Mouse (Mus musculus) kidney, embryonic 15.5 days (tissue): ENCODE measurements around the gene Gpat3. TPM values are rescaled to one million over a fixed set of nuclear protein-coding genes. Genes with fewer than 3 reads are reported as not detected.

Experiments used
- ATAC-seq: fragments of 200-750 bp; cut with Nextera tagmentation; replicated peaks from 2 replicates; pipeline ENCODE4 v1.8.0; 2017; ENCODE audit warnings: moderate TSS enrichment; ENCODE audit not compliant: low FRiP score
- H3K27ac ChIP-seq: fragments of 300-500 bp; sonication (generic); 2 replicates; pipeline ENCODE4 v1.5.1; 2015; ENCODE audit warnings: mild to moderate bottlenecking, inconsistent platforms
- H3K27me3 ChIP-seq: fragments of 300-500 bp; sonication (generic); 2 replicates; pipeline ENCODE4 v1.6.1; 2015; ENCODE audit warnings: inconsistent platforms
- H3K36me3 ChIP-seq: fragments of 300-500 bp; sonication (generic); 2 replicates; pipeline ENCODE4 v1.6.1; 2015; ENCODE audit warnings: inconsistent platforms
- H3K4me1 ChIP-seq: fragments of 300-500 bp; sonication (generic); 2 replicates; pipeline ENCODE4 v1.6.1; 2015; ENCODE audit warnings: inconsistent platforms
- H3K4me2 ChIP-seq: fragments of 300-500 bp; sonication (generic); 2 replicates; pipeline ENCODE4 v1.6.1; 2015; ENCODE audit warnings: moderate library complexity, mild to moderate bottlenecking, inconsistent platforms
- H3K4me3 ChIP-seq: fragments of 300-500 bp; sonication (generic); replicated peaks from 2 replicates; pipeline ENCODE4 v1.5.1; 2015; ENCODE audit warnings: mild to moderate bottlenecking, inconsistent platforms
- H3K9ac ChIP-seq: fragments of 300-500 bp; sonication (generic); 2 replicates; pipeline ENCODE4 v1.6.1; 2015; ENCODE audit warnings: mild to moderate bottlenecking, inconsistent platforms
- H3K9me3 ChIP-seq: fragments of 300-500 bp; sonication (generic); replicated peaks from 2 replicates; pipeline ENCODE4 v1.6.1; 2016; ENCODE audit warnings: inconsistent platforms
- WGBS: fragments of 180-500 bp; shearing (Covaris S2); methylation state at CpG from one replicate; pipeline ENCODE4 v1.1.7; 2015; ENCODE audit warnings: mixed read lengths; 5-methylcytosine and 5-hydroxymethylcytosine counted together
- polyA plus RNA-seq: library from polyadenylated mRNA; unstranded; fragments of >200 nt; fragmentation: Nextera tagmentation; extraction: Ambion mirVana; gene quantifications from 2 replicates; pipeline ENCODE4 v1.2.1, GENCODE M21; 2015

Gene Gpat3
- polyA plus RNA-seq, 1 experiment from 2014 or later: 1.7 TPM

DNA sequence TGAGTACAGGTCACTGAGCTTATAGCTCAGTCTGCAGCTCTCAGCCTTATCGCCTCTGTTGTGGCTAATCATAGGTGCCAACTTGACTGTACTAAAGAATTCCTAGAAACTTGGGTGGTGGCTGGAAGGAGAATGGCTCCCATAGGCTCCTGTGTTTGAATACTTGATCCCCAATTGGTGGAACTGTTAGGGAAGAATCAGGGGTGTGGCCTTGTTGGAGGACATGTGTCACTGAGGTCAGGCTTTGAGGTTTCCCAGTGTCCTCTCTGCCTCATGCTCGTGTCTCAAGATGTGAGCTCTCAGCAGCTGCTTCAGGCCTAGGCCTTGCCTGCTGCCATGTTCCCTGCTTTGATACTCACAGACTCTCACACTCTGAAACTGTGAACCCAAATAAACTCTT, 11.7 kb upstream of the Gpat3 start:
- Histone ChIP-seq H3K4me3 (no peak overlapping the region), H3K27me3 (no peaks in the 10 kb centered on the region), H3K9me3 (no peaks in the 10 kb centered on the region), H3K4me1 (no peaks in the 10 kb centered on the region), H3K36me3 (no peaks in the 10 kb centered on the region), H3K27ac (no peak overlapping the region), H3K4me2 (no peak overlapping the region), H3K9ac (no peak overlapping the region)
- WGBS: 84% methylated on average over 2 of the region's 2 CpGs
- no peak for ATAC-seq

DNA sequence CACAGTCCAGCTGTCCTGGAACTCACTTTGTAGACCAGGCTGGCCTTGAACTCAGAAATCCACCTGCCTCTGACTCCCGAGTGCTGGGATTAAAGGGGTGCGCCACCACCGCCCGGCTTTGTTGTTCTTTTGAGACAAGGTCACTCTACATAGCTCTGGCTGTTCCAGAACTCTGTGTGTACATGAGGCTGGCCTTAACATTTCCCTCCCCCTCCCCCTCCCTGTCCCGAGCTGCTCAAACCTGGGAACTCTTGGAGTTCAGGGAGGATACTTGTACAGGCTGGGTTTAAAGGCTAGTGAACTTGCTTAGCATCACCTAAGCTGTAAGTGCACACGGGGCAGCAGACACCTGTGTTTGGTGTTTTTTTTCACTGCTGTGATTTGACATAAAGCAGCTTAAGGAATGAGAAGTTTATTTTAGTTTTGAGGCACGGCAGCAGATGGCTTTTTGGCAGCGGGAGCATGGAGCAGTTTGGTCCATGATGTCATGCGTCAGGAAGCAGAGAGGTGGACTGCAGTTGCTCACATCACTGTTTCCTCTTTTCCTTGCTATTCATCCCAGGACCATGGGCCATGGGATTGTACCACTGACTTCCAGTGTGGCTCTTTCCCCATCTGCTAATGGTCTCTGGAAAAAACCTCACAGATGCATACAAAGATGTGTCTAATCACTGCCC, 9.5 kb upstream of the Gpat3 start:
- no peak for ATAC-seq

DNA sequence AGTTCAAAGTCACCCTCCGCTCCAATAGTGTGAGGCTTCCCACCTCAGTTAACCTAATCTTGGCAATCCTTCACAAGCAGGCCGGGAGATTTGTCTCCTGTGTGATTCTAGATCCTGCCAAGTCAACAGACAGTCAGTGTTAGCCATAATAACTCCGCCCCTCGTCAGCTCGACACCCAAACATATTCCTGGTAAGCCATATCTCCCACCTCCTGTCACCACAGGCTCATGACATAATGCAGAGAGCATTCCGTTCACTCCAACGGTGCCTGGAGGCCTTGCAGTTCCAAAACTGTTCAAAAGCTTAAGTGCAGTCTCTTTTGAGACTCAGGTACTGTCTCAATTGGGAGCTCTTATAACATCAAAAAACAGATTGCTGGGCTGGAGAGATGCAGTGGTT, 7.6 kb upstream of the Gpat3 start:
- 85% methylated on average over 7 of the region's 7 CpGs for WGBS
- Histone ChIP-seq H3K9ac (no peak overlapping the region), H3K9me3 (peaks cover 9% of the 10 kb centered on the region), H3K4me3 (no peak overlapping the region), H3K27me3 (no peaks in the 10 kb centered on the region), H3K4me1 (no peaks in the 10 kb centered on the region), H3K4me2 (no peak overlapping the region), H3K27ac (no peak overlapping the region), H3K36me3 (no peaks in the 10 kb centered on the region)
- ATAC-seq: no peak

More for the DNA sequence above, 9.5 kb upstream of the Gpat3 start:
- H3K4me1 ChIP-seq: no peaks in the 10 kb centered on the region
- H3K36me3 ChIP-seq: no peaks in the 10 kb centered on the region
- no peak overlapping the region for H3K4me2 ChIP-seq
- H3K4me3 ChIP-seq: no peak overlapping the region
- no peak overlapping the region for H3K9ac ChIP-seq
- H3K27ac ChIP-seq: no peak overlapping the region
- 57% methylated on average over 9 of the region's 9 CpGs for WGBS
- no peaks in the 10 kb centered on the region for H3K27me3 ChIP-seq
- no peaks in the 10 kb centered on the region for H3K9me3 ChIP-seq

DNA sequence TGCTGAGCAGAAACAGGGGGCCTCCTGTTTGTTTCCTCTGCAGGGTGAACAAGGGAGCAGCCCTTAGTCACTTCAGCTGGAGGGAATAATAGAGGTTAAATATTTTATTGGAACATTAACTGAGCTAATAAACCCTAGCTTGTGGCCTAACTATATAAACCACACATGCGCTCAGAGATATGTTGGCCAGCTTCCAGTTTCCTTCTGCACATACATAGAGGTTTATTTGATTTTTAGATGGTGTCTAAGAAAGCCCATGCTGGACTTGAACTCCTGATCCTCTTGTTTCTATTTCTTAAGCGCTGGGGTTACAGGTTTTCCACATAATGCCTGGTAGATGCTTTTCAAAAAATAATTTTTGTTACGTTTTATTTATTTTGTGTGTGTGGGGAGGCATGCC, 1.0 kb upstream of the Gpat3 start:
- Histone ChIP-seq H3K9ac (no peak overlapping the region), H3K4me1 (peaks cover 18% of the 10 kb centered on the region), H3K9me3 (peaks cover 9% of the 10 kb centered on the region), H3K36me3 (no peaks in the 10 kb centered on the region), H3K4me3 (no peak overlapping the region), H3K4me2 (no peak overlapping the region), H3K27me3 (peaks cover 52% of the 10 kb centered on the region), H3K27ac (no peak overlapping the region)
- ATAC-seq: no peak
- WGBS: 55% methylated on average over 3 of the region's 3 CpGs

DNA sequence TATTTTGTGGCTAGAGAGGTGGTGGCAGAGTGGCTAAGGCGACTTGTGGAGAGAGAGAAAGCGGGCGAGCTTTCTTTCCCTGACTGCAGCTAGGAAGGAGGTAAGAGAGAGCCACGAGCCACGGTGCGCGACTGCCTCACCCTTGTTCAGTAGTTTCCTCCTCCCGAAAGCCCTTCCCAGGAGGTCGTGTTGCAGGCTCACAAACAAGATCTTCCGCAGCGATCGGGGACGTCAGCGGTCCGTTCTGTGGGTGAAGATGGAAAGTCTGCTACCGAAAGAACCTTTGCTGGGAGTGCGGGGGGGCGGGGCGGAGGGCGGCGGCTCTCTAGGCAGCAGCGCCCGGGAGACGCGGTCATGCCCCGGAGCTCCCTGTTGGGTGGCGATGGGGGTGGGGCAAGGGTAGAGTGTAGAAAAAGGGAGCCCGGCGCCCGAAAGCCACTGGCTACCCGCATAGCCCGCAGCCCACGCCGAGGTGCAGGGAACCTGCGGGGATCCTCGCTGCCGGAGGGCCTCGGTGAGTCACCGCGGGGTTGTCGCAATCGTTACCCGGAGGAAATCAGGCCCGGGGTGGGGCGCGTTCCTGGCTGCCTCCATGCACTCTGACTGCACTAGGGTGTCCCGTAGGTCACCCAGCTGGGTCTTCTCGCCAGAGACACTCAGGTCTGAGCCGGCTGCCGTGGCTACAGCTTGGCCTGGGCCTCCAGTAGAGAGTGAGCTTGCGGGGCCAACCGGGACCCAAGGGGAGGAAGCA, 510 bp downstream of the Gpat3 start:
- Histone ChIP-seq H3K4me2 (peak overlapping the region; percentile 98), H3K9me3 (peaks cover 9% of the 10 kb centered on the region), H3K9ac (peak overlapping the region; percentile 46), H3K36me3 (no peaks in the 10 kb centered on the region), H3K4me3 (peak overlapping the region; percentile 62), H3K4me1 (peaks cover 18% of the 10 kb centered on the region), H3K27ac (no peak overlapping the region), H3K27me3 (peaks cover 52% of the 10 kb centered on the region)
- under 1% methylated on average over 52 of the region's 52 CpGs for WGBS
- peak; percentile 78 for ATAC-seq

DNA sequence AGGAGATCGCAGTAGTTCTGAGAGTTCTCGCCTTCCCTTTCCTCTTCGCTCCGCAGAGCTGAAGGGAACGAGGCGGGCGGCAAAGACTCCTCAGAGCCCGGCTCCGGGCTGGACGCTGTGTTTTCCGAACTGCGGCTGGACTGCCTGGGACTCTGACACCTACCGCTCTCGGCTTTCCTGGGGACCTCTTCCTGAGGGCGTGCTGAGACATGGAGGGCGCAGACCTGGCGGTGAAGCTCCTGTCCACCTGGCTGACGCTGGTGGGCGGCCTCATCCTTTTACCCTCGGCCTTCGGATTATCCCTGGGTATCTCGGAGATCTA, 1.0 kb downstream of the Gpat3 start:
- no peaks in the 10 kb centered on the region for H3K36me3 ChIP-seq
- H3K4me3 ChIP-seq: peak overlapping the region; percentile 62
- H3K4me1 ChIP-seq: peaks cover 18% of the 10 kb centered on the region
- peaks cover 8% of the 10 kb centered on the region for H3K9me3 ChIP-seq
- ATAC-seq: peak; percentile 60
- peaks cover 52% of the 10 kb centered on the region for H3K27me3 ChIP-seq
- WGBS: under 1% methylated on average over 22 of the region's 22 CpGs
- H3K4me2 ChIP-seq: peak overlapping the region; percentile 98
- H3K9ac ChIP-seq: peak overlapping the region; percentile 46
- H3K27ac ChIP-seq: no peak overlapping the region

DNA sequence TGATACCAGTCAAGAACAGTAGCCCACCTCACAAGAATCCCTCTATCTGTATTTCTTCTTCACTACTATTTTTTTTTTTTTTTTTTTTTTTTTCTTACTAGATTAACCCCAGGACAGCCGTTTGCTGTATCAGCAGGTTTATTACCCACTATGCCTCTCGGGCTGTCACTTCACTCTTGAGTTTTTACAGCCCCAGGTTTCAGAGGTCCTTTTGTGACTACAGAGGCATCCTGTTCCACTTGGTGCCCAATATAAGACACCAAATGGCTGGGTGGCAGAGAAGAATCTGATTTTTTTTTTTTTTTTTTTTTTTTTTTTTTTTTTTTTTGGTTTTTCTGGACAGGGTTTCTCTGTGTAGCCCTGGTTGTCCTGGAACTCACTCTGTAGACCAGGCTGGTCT, 1.6 kb downstream of the Gpat3 start:
- H3K9ac ChIP-seq: no peak overlapping the region
- no peak overlapping the region for H3K27ac ChIP-seq
- peaks cover 18% of the 10 kb centered on the region for H3K4me1 ChIP-seq
- peaks cover 52% of the 10 kb centered on the region for H3K27me3 ChIP-seq
- H3K4me2 ChIP-seq: peak overlapping the region; percentile 98
- peak overlapping the region; percentile 62 for H3K4me3 ChIP-seq
- H3K36me3 ChIP-seq: no peaks in the 10 kb centered on the region
- H3K9me3 ChIP-seq: peaks cover 2% of the 10 kb centered on the region
- ATAC-seq: no peak
- WGBS: 3% methylated on average over 2 of the region's 2 CpGs

DNA sequence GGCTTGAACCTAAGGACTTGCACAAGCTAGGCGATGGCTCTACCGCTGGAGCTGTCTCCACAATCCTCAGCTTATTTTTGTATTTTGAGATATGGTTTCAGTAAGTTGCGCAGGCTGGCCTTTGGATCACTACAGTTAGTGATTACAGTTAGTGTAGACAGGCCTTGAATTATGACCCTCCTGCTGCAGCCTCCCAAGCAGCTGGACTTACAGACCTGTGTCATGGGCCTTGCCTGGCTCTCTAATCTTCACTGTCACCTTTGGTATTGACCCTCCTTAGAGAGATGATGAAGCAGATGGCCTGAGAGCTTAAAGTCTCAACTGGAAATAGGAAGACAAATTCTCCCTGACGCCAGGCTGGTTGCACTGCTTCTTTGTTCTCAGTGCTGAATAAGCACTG, 8.4 kb downstream of the Gpat3 start:
- 71% methylated on average over 4 of the region's 4 CpGs for WGBS
- no peaks in the 10 kb centered on the region for H3K9me3 ChIP-seq
- H3K36me3 ChIP-seq: no peaks in the 10 kb centered on the region
- H3K27me3 ChIP-seq: peaks cover 2% of the 10 kb centered on the region; the same call in 1 of the 2 replicates
- no peak overlapping the region for H3K4me2 ChIP-seq
- no peak overlapping the region for H3K9ac ChIP-seq
- no peak overlapping the region for H3K27ac ChIP-seq
- no peak overlapping the region for H3K4me3 ChIP-seq
- ATAC-seq: no peak
- H3K4me1 ChIP-seq: no peaks in the 10 kb centered on the region

DNA sequence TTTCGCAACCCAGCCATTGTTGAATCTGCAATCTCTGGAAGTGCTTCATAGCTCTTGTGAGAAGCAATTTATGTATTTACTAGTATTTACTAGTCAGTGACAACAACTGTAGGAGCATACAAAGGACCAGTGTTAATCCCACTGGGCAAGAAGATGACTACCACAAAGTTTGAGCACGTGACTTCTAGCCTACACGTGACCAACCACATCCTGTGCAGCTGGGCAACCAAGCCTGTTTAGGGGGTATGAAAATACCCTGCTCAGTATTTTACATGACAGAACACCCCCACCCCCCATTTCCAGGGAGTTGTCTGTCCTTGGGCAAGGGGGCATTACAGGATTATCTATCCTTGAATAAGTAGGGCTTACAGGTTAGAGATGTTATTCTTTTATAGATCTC, 11.0 kb downstream of the Gpat3 start:
- H3K27me3 ChIP-seq: no peaks in the 10 kb centered on the region
- H3K9me3 ChIP-seq: no peaks in the 10 kb centered on the region
- peaks cover 10% of the 10 kb centered on the region for H3K4me1 ChIP-seq
- H3K27ac ChIP-seq: no peak overlapping the region
- no peak overlapping the region for H3K4me2 ChIP-seq
- no peak for ATAC-seq
- H3K4me3 ChIP-seq: no peak overlapping the region
- WGBS: 76% methylated on average over 3 of the region's 3 CpGs
- no peaks in the 10 kb centered on the region for H3K36me3 ChIP-seq
- no peak overlapping the region for H3K9ac ChIP-seq

DNA sequence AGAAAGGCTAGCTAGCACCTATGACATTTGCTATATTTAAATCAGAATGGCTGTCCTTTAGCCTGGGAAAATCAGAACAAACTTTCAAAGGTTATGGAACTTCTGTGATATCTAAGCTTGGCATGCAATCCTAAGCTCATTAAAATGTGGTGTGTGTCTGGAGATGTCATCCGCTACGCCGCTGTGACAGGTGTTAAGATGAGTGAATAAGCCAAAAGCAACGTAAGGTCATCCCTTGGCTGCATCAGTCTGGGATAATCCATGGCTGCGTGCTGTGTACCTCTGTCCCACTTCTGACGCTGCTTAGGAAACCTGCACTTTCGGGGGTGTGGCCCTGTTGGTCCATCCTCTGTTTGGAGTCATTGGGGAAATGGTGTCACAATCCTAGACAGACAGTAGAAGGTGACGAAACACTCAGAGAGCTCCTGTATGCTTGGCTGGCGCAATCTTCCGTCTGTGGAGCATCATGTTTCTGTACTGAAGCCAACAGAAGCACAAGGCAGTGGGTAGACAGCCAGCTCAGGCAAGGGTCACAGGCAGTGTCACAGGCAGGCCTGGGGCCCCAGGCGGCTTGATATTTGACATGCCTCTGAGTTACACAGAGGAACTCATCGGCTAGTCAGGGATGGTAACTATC, 15.0 kb downstream of the Gpat3 start:
- Histone ChIP-seq H3K27me3 (no peaks in the 10 kb centered on the region), H3K4me3 (no peak overlapping the region), H3K9me3 (no peaks in the 10 kb centered on the region), H3K27ac (no peak overlapping the region), H3K4me1 (peaks cover 10% of the 10 kb centered on the region), H3K4me2 (no peak overlapping the region), H3K36me3 (no peaks in the 10 kb centered on the region), H3K9ac (no peak overlapping the region)
- ATAC-seq: peak; percentile 73
- 62% methylated on average over 12 of the region's 12 CpGs for WGBS

DNA sequence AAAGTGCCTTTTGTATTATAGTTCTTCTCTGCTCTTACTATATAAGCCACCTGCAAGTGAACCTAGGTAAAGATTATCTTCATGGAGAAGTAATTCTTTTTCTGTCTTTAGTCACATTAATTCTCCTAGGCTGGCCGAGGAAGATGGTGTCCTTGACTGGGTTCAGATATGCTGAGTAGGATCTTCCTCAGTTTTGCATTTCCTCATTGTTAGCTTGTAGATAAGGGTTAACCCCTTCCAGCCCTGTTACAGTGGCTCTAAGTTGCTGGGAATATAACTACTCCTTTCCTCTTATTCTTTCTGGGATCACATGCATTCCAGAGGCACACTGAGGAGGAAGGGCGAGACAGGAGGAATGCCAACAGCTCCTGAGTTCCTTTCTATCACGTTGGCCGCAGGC, 15.6 kb downstream of the Gpat3 start:
- Histone ChIP-seq H3K27me3 (no peaks in the 10 kb centered on the region), H3K9me3 (no peaks in the 10 kb centered on the region), H3K4me2 (no peak overlapping the region), H3K4me3 (no peak overlapping the region), H3K27ac (no peak overlapping the region), H3K4me1 (peaks cover 10% of the 10 kb centered on the region), H3K9ac (no peak overlapping the region), H3K36me3 (no peaks in the 10 kb centered on the region)
- 57% methylated on average over 4 of the region's 4 CpGs for WGBS
- ATAC-seq: no peak

DNA sequence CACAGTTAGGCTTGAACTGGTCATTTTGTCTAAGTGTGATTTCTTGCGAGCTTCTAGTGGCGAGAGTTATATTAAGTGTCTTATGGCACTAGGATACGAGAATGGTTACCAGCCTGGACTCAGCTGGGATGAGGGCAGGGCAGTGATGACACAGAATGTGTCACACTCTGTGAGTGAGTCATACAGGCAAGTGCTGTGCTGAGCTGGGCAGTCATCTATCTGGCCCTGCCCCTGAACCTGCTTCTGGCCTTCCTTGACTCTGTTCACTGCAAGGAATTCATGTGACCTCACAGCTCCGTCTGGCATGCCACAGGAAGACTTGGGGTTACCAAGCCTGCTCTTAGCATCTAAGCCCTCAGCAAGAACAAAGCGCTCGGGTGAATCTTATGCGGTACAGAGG, 16.3 kb downstream of the Gpat3 start:
- no peak overlapping the region for H3K4me2 ChIP-seq
- no peak overlapping the region for H3K27ac ChIP-seq
- 82% methylated on average over 7 of the region's 7 CpGs for WGBS
- no peaks in the 10 kb centered on the region for H3K36me3 ChIP-seq
- no peaks in the 10 kb centered on the region for H3K9me3 ChIP-seq
- H3K27me3 ChIP-seq: no peaks in the 10 kb centered on the region
- peaks cover 10% of the 10 kb centered on the region for H3K4me1 ChIP-seq
- H3K9ac ChIP-seq: no peak overlapping the region
- H3K4me3 ChIP-seq: no peak overlapping the region
- peak; percentile 29; the same call in 1 of the 2 replicates for ATAC-seq
